Comparison of ENCODE assay signal across 14 mouse cellular contexts in genomic region chr9:96944517-96944916, GRCm38 (mm10). TPM values are rescaled to one million over a fixed set of nuclear protein-coding genes. Genes with fewer than 3 reads are reported as not detected.
A peak's percentile ranks its signal among the peaks of the same experiment; 100 is the strongest.
DNase-seq lines count a peak whose midpoint lies in the region; ATAC-seq and TF ChIP-seq lines count a peak whose summit lies in the region.
"Had no signal": no experiment of that assay in that cellular context is flagged by ENCODE, and none has a peak within 500 bp of the region (broad histone marks: within the 10 kb centered on the region; RNA-seq: fewer than 3 reads in every experiment).

No protein-coding gene starts in this region.

- H3K27ac ChIP-seq in forebrain, embryonic 10.5 days, result 0 out of 2 replicates have a peak overlapping the region, but pooled peaks have one; percentile 11
- H3K27ac ChIP-seq in forebrain, embryonic 11.5 days (ENCODE audit: low read depth, low read length), result no peak overlapping the region
- H3K27ac ChIP-seq in forebrain, postnatal 0 days (ENCODE audit: low read depth, low read length), result no peak overlapping the region
- no peak overlapping the region for H3K27ac ChIP-seq in midbrain, postnatal 0 days (ENCODE audit: low read depth, low read length)
- H3K27ac ChIP-seq: intestine, embryonic 15.5 days; stomach, embryonic 15.5 days had no signal

- no peak overlapping the region for H3K4me3 ChIP-seq in forebrain, embryonic 10.5 days
- no peak overlapping the region for H3K4me3 ChIP-seq in forebrain, embryonic 11.5 days (ENCODE audit: low read depth, low read length)
- no peak overlapping the region for H3K4me3 ChIP-seq in forebrain, postnatal 0 days (ENCODE audit: low read depth, low read length)
- H3K4me3 ChIP-seq in midbrain, postnatal 0 days (ENCODE audit: low read depth, low read length), result no peak overlapping the region
- H3K4me3 ChIP-seq: intestine, embryonic 15.5 days; stomach, embryonic 15.5 days had no signal

- no peak for DNase-seq in forebrain, embryonic 10.5 days (ENCODE audit: extremely low spot score, low spot score)
- DNase-seq in forebrain, embryonic 11.5 days (ENCODE audit: low spot score), result no peak
- peak; percentile 10 for DNase-seq in right cerebral cortex, adult 18-20 months
- DNase-seq in right cerebral cortex, postnatal 25 days, result no peak
- no peak for DNase-seq in forebrain, postnatal 0 days
- DNase-seq in midbrain, postnatal 0 days (ENCODE audit: low spot score), result no peak
- no peak for DNase-seq in spleen, postnatal 10 days (ENCODE audit: low spot score in 2 of 2)
- DNase-seq in c-Kit-positive CD71-positive TER-119-positive erythroid progenitor cells, embryonic 14.5 days (ENCODE audit: low spot score), result no peak
- DNase-seq: cerebellum, adult 2 months; kidney, postnatal 10 days; layer of hippocampus, adult 9-11 months had no signal

- peaks cover 18% of the 10 kb centered on the region; the same call in 1 of the 2 replicates for H3K4me1 ChIP-seq in forebrain, embryonic 10.5 days
- H3K4me1 ChIP-seq in forebrain, embryonic 11.5 days (replicated peaks; ENCODE audit: control insufficient read depth, insufficient read depth, low read length), result no peaks in the 10 kb centered on the region
- no peaks in the 10 kb centered on the region for H3K4me1 ChIP-seq in forebrain, postnatal 0 days (ENCODE audit: insufficient read depth)
- H3K4me1 ChIP-seq in midbrain, postnatal 0 days (ENCODE audit: insufficient read depth, low read length), result peaks cover 1% of the 10 kb centered on the region; the same call in 1 of the 2 replicates

- H3K36me3 ChIP-seq in forebrain, embryonic 10.5 days (replicated peaks), result peaks cover 61% of the 10 kb centered on the region
- H3K36me3 ChIP-seq in forebrain, embryonic 11.5 days (ENCODE audit: control insufficient read depth, insufficient read depth, low read length), result peaks cover 10% of the 10 kb centered on the region
- no peaks in the 10 kb centered on the region for H3K36me3 ChIP-seq in forebrain, postnatal 0 days (ENCODE audit: insufficient read depth)
- peaks cover 9% of the 10 kb centered on the region for H3K36me3 ChIP-seq in midbrain, postnatal 0 days (ENCODE audit: insufficient read depth, low read length)
- H3K36me3 ChIP-seq: intestine, embryonic 15.5 days; stomach, embryonic 15.5 days had no signal

- H3K27me3 ChIP-seq in forebrain, embryonic 10.5 days (ENCODE audit: poor library complexity, severe bottlenecking), result peaks cover 10% of the 10 kb centered on the region; the same call in 1 of the 2 replicates
- H3K27me3 ChIP-seq in forebrain, embryonic 11.5 days (ENCODE audit: control insufficient read depth, insufficient read depth, low read length), result no peaks in the 10 kb centered on the region
- no peaks in the 10 kb centered on the region for H3K27me3 ChIP-seq in forebrain, postnatal 0 days (ENCODE audit: insufficient read depth, low read length)
- H3K27me3 ChIP-seq in midbrain, postnatal 0 days (ENCODE audit: insufficient read depth, low read length), result no peaks in the 10 kb centered on the region
- H3K27me3 ChIP-seq: intestine, embryonic 15.5 days; stomach, embryonic 15.5 days had no signal

- no peak for ATAC-seq in forebrain, embryonic 11.5 days (replicated peaks; ENCODE audit: low FRiP score)
- peak; percentile 50; the same call in 1 of the 2 replicates for ATAC-seq in forebrain, postnatal 0 days
- ATAC-seq in midbrain, postnatal 0 days (ENCODE audit: low FRiP score), result 0 out of 2 replicates have a peak, but pooled peaks have one; percentile 49
- ATAC-seq: intestine, embryonic 15.5 days had no signal

- no peak overlapping the region for H3K4me2 ChIP-seq in forebrain, embryonic 11.5 days (ENCODE audit: low read depth, low read length, severe bottlenecking)
- no peak overlapping the region for H3K4me2 ChIP-seq in forebrain, postnatal 0 days (ENCODE audit: low read depth)
- no peak overlapping the region for H3K4me2 ChIP-seq in midbrain, postnatal 0 days (ENCODE audit: low read depth, low read length, poor library complexity, severe bottlenecking)
- H3K4me2 ChIP-seq: intestine, embryonic 15.5 days; liver, embryonic 11.5 days; stomach, embryonic 15.5 days had no signal

- WGBS in forebrain, embryonic 10.5 days, result 82% methylated on average over 16 of the region's 16 CpGs
- WGBS in forebrain, embryonic 11.5 days, result 78% methylated on average over 16 of the region's 16 CpGs
- WGBS in forebrain, postnatal 0 days, result 61% methylated on average over 16 of the region's 16 CpGs
- 75% methylated on average over 16 of the region's 16 CpGs for WGBS in midbrain, postnatal 0 days

- no peak overlapping the region for H3K9ac ChIP-seq in forebrain, embryonic 11.5 days (ENCODE audit: low read length)
- H3K9ac ChIP-seq in forebrain, postnatal 0 days, result no peak overlapping the region
- H3K9ac ChIP-seq in midbrain, postnatal 0 days (replicated peaks; ENCODE audit: low read length, poor library complexity, severe bottlenecking), result no peak overlapping the region
- H3K9ac ChIP-seq: intestine, embryonic 15.5 days; stomach, embryonic 15.5 days had no signal

- peaks cover 10% of the 10 kb centered on the region; the same call in 1 of the 2 replicates for H3K9me3 ChIP-seq in forebrain, embryonic 10.5 days
- peaks cover 3% of the 10 kb centered on the region; the same call in 1 of the 2 replicates for H3K9me3 ChIP-seq in forebrain, embryonic 11.5 days (ENCODE audit: control insufficient read depth, low read length)
- H3K9me3 ChIP-seq in forebrain, postnatal 0 days (ENCODE audit: low read length), result no peaks in the 10 kb centered on the region
- no peaks in the 10 kb centered on the region for H3K9me3 ChIP-seq in midbrain, postnatal 0 days (ENCODE audit: low read length)
- H3K9me3 ChIP-seq: intestine, embryonic 15.5 days; stomach, embryonic 15.5 days had no signal

- no peak for TF ChIP-seq CTCF in forebrain, postnatal 0 days (IDR thresholded peaks at IDR 0.05; ENCODE audit: low read depth)
- no peak for TF ChIP-seq CTCF in midbrain, postnatal 0 days (IDR thresholded peaks at IDR 0.05)

RNA-seq across cellular contexts. Expression of gene Pxylp1, which starts 52.0 kb away (rescaled TPM):
- polyA plus RNA-seq in forebrain, embryonic 10.5 days (2016; fragmentation: Nextera tagmentation; extraction: Ambion mirVana), result 21.5 and 23.8 TPM in 2 replicates
- polyA plus RNA-seq in forebrain, embryonic 11.5 days (2014; fragmentation: Nextera tagmentation; extraction: Ambion mirVana), result 34.0 and 39.0 TPM in 2 replicates
- 25.2 and 35.1 TPM in 2 replicates for total RNA-seq in forebrain, postnatal 0 days (2014; rRNA removed)
- polyA plus RNA-seq in forebrain, postnatal 0 days (2015; fragmentation: Nextera tagmentation; extraction: Ambion mirVana), result 14.9 and 22.6 TPM in 2 replicates
- 27.0 and 42.3 TPM in 2 replicates for total RNA-seq in midbrain, postnatal 0 days (2014; rRNA removed)
- polyA plus RNA-seq in midbrain, postnatal 0 days (2015; fragmentation: Nextera tagmentation; extraction: Ambion mirVana), result 23.5 and 24.6 TPM in 2 replicates
